Mouse (Mus musculus): ENCODE measurements at regions not wholly inside any gene's neighbourhood (a gene's known extent, or its start where the extent isn't known, plus 50 kb on each side); places are given as distances from the start of the nearest gene placed in this dataset.

- Histone ChIP-seq H3K27ac (ENCODE audit: low read depth, low read length) (no peak overlapping the region), H3K4me3 (ENCODE audit: low read depth, low read length) (no peak overlapping the region), H3K36me3 (ENCODE audit: control insufficient read depth, insufficient read depth, low read length) (no peaks in the 10 kb centered on the region), H3K9ac (ENCODE audit: low read length) (no peak overlapping the region), H3K4me1 (ENCODE audit: control insufficient read depth, insufficient read depth, low read length) (no peaks in the 10 kb centered on the region), H3K9me3 (ENCODE audit: control insufficient read depth, low read length) (no peaks in the 10 kb centered on the region), H3K27me3 (ENCODE audit: control insufficient read depth, insufficient read depth, low read length) (no peaks in the 10 kb centered on the region), H3K4me2 (ENCODE audit: low read depth) (no peak overlapping the region)
- DNase-seq (ENCODE audit: low spot score) (no peak), ATAC-seq (ENCODE audit: insufficient read depth, low FRiP score, low TSS enrichment) (no peak)
- 85% methylated on average over 3 of the region's 3 CpGs for WGBS
Measured at GRCm38 (mm10) chr12:39123391-39124095, 344.4 kb downstream of the Etv1 start.

- H3K36me3 ChIP-seq (ENCODE audit: control insufficient read depth, insufficient read depth, low read length): no peaks in the 10 kb centered on the region
- WGBS: 53% methylated on average over 6 of the region's 6 CpGs
- no peak overlapping the region for H3K4me2 ChIP-seq (ENCODE audit: low read depth)
- DNase-seq (ENCODE audit: low spot score) (peak; percentile 22), ATAC-seq (ENCODE audit: insufficient read depth, low FRiP score, low TSS enrichment) (peak; percentile 39; the same call in 1 of the 2 replicates)
- no peaks in the 10 kb centered on the region for H3K27me3 ChIP-seq (ENCODE audit: control insufficient read depth, insufficient read depth, low read length)
- no peak overlapping the region for H3K9ac ChIP-seq (ENCODE audit: low read length)
- no peaks in the 10 kb centered on the region for H3K4me1 ChIP-seq (ENCODE audit: control insufficient read depth, insufficient read depth, low read length)
- no peaks in the 10 kb centered on the region for H3K9me3 ChIP-seq (ENCODE audit: control insufficient read depth, low read length)
- no peak overlapping the region for H3K4me3 ChIP-seq (ENCODE audit: low read depth, low read length)
- H3K27ac ChIP-seq (ENCODE audit: low read depth, low read length): no peak overlapping the region
Measured at GRCm38 (mm10) chr12:39154689-39155088, 375.5 kb downstream of the Etv1 start.

- H3K4me3 ChIP-seq (ENCODE audit: low read depth, low read length): no peak overlapping the region
- H3K9ac ChIP-seq (ENCODE audit: low read length): no peak overlapping the region
- WGBS: 79% methylated on average over 4 of the region's 4 CpGs
- no peaks in the 10 kb centered on the region for H3K4me1 ChIP-seq (ENCODE audit: control insufficient read depth, insufficient read depth, low read length)
- H3K4me2 ChIP-seq (ENCODE audit: low read depth): no peak overlapping the region
- H3K36me3 ChIP-seq (ENCODE audit: control insufficient read depth, insufficient read depth, low read length): no peaks in the 10 kb centered on the region
- ATAC-seq (ENCODE audit: insufficient read depth, low FRiP score, low TSS enrichment) (no peak), DNase-seq (ENCODE audit: low spot score) (no peak)
- H3K27ac ChIP-seq (ENCODE audit: low read depth, low read length): no peak overlapping the region
- H3K27me3 ChIP-seq (ENCODE audit: control insufficient read depth, insufficient read depth, low read length): no peaks in the 10 kb centered on the region
- H3K9me3 ChIP-seq (ENCODE audit: control insufficient read depth, low read length): no peaks in the 10 kb centered on the region
Measured at GRCm38 (mm10) chr12:39176958-39177357, 397.8 kb downstream of the Etv1 start.

- no peak overlapping the region for H3K27ac ChIP-seq (ENCODE audit: low read depth, low read length)
- no peak overlapping the region for H3K9ac ChIP-seq (ENCODE audit: low read length)
- H3K9me3 ChIP-seq (ENCODE audit: control insufficient read depth, low read length): no peaks in the 10 kb centered on the region
- no peak; the same call in 1 of the 2 replicates for ATAC-seq (ENCODE audit: insufficient read depth, low FRiP score, low TSS enrichment)
- H3K4me3 ChIP-seq (ENCODE audit: low read depth, low read length): no peak overlapping the region
- H3K27me3 ChIP-seq (ENCODE audit: control insufficient read depth, insufficient read depth, low read length): no peaks in the 10 kb centered on the region
- 63% methylated on average over 4 of the region's 4 CpGs for WGBS
- H3K4me1 ChIP-seq (ENCODE audit: control insufficient read depth, insufficient read depth, low read length): no peaks in the 10 kb centered on the region
- no peak overlapping the region for H3K4me2 ChIP-seq (ENCODE audit: low read depth)
- DNase-seq (ENCODE audit: low spot score): no peak
- no peaks in the 10 kb centered on the region for H3K36me3 ChIP-seq (ENCODE audit: control insufficient read depth, insufficient read depth, low read length)
Measured at GRCm38 (mm10) chr12:39224073-39224472, 444.9 kb downstream of the Etv1 start.

GRCm38 (mm10) chr12:39256605-39257004 is 477.4 kb downstream of the Etv1 start:
- Histone ChIP-seq H3K27me3 (ENCODE audit: control insufficient read depth, insufficient read depth, low read length) (no peaks in the 10 kb centered on the region), H3K4me2 (ENCODE audit: low read depth) (no peak overlapping the region), H3K4me1 (ENCODE audit: control insufficient read depth, insufficient read depth, low read length) (no peaks in the 10 kb centered on the region), H3K9ac (ENCODE audit: low read length) (no peak overlapping the region), H3K27ac (ENCODE audit: low read depth, low read length) (no peak overlapping the region), H3K4me3 (ENCODE audit: low read depth, low read length) (no peak overlapping the region), H3K36me3 (ENCODE audit: control insufficient read depth, insufficient read depth, low read length) (no peaks in the 10 kb centered on the region), H3K9me3 (ENCODE audit: control insufficient read depth, low read length) (no peaks in the 10 kb centered on the region)
- ATAC-seq (ENCODE audit: insufficient read depth, low FRiP score, low TSS enrichment): no peak
- 79% methylated on average over 6 of the region's 6 CpGs for WGBS
- no peak for DNase-seq (ENCODE audit: low spot score)

GRCm38 (mm10) chr12:39257571-39257970 is 478.4 kb downstream of the Etv1 start:
- no peak overlapping the region for H3K4me2 ChIP-seq (ENCODE audit: low read depth)
- ATAC-seq (ENCODE audit: insufficient read depth, low FRiP score, low TSS enrichment): no peak
- no peaks in the 10 kb centered on the region for H3K27me3 ChIP-seq (ENCODE audit: control insufficient read depth, insufficient read depth, low read length)
- H3K4me3 ChIP-seq (ENCODE audit: low read depth, low read length): no peak overlapping the region
- H3K27ac ChIP-seq (ENCODE audit: low read depth, low read length): no peak overlapping the region
- no peaks in the 10 kb centered on the region for H3K9me3 ChIP-seq (ENCODE audit: control insufficient read depth, low read length)
- H3K9ac ChIP-seq (ENCODE audit: low read length): no peak overlapping the region
- H3K36me3 ChIP-seq (ENCODE audit: control insufficient read depth, insufficient read depth, low read length): no peaks in the 10 kb centered on the region
- WGBS: 80% methylated on average over 1 of the region's 1 CpGs
- H3K4me1 ChIP-seq (ENCODE audit: control insufficient read depth, insufficient read depth, low read length): no peaks in the 10 kb centered on the region
- DNase-seq (ENCODE audit: low spot score): no peak

- ATAC-seq (ENCODE audit: insufficient read depth, low FRiP score, low TSS enrichment): no peak
- H3K9me3 ChIP-seq (ENCODE audit: control insufficient read depth, low read length): no peaks in the 10 kb centered on the region
- 83% methylated on average over 2 of the region's 2 CpGs for WGBS
Measured at GRCm38 (mm10) chr12:39289676-39290075, 510.5 kb downstream of the Etv1 start.

GRCm38 (mm10) chr12:39301351-39302212 is 522.4 kb downstream of the Etv1 start:
- 58% methylated on average over 13 of the region's 13 CpGs for WGBS
- Histone ChIP-seq H3K4me2 (ENCODE audit: low read depth) (no peak overlapping the region), H3K9ac (ENCODE audit: low read length) (no peak overlapping the region), H3K4me3 (ENCODE audit: low read depth, low read length) (no peak overlapping the region), H3K36me3 (ENCODE audit: control insufficient read depth, insufficient read depth, low read length) (no peaks in the 10 kb centered on the region), H3K4me1 (ENCODE audit: control insufficient read depth, insufficient read depth, low read length) (no peaks in the 10 kb centered on the region), H3K9me3 (ENCODE audit: control insufficient read depth, low read length) (no peaks in the 10 kb centered on the region), H3K27ac (ENCODE audit: low read depth, low read length) (no peak overlapping the region), H3K27me3 (ENCODE audit: control insufficient read depth, insufficient read depth, low read length) (no peaks in the 10 kb centered on the region)
- peak; percentile 60; the same call in 1 of the 2 replicates for ATAC-seq (ENCODE audit: insufficient read depth, low FRiP score, low TSS enrichment)
- DNase-seq (ENCODE audit: low spot score): peak; percentile 19

More at GRCm38 (mm10) chr12:39289676-39290075, 510.5 kb downstream of the Etv1 start:
- no peak overlapping the region for H3K4me2 ChIP-seq (ENCODE audit: low read depth)
- H3K27ac ChIP-seq (ENCODE audit: low read depth, low read length): no peak overlapping the region
- no peaks in the 10 kb centered on the region for H3K4me1 ChIP-seq (ENCODE audit: control insufficient read depth, insufficient read depth, low read length)
- H3K9ac ChIP-seq (ENCODE audit: low read length): no peak overlapping the region
- DNase-seq (ENCODE audit: low spot score): no peak
- no peaks in the 10 kb centered on the region for H3K27me3 ChIP-seq (ENCODE audit: control insufficient read depth, insufficient read depth, low read length)
- no peaks in the 10 kb centered on the region for H3K36me3 ChIP-seq (ENCODE audit: control insufficient read depth, insufficient read depth, low read length)
- no peak overlapping the region for H3K4me3 ChIP-seq (ENCODE audit: low read depth, low read length)

- Histone ChIP-seq H3K9me3 (ENCODE audit: control insufficient read depth, low read length) (no peaks in the 10 kb centered on the region), H3K27ac (ENCODE audit: low read depth, low read length) (no peak overlapping the region), H3K9ac (ENCODE audit: low read length) (no peak overlapping the region), H3K4me2 (ENCODE audit: low read depth) (no peak overlapping the region), H3K4me1 (ENCODE audit: control insufficient read depth, insufficient read depth, low read length) (no peaks in the 10 kb centered on the region), H3K27me3 (ENCODE audit: control insufficient read depth, insufficient read depth, low read length) (no peaks in the 10 kb centered on the region), H3K36me3 (ENCODE audit: control insufficient read depth, insufficient read depth, low read length) (no peaks in the 10 kb centered on the region), H3K4me3 (ENCODE audit: low read depth, low read length) (no peak overlapping the region)
- ATAC-seq (ENCODE audit: insufficient read depth, low FRiP score, low TSS enrichment) (no peak), DNase-seq (ENCODE audit: low spot score) (no peak)
- 76% methylated on average over 2 of the region's 2 CpGs for WGBS
Measured at GRCm38 (mm10) chr12:39302213-39302591, 523.0 kb downstream of the Etv1 start.
